Mouse (Mus musculus) heart, adult 9 months (tissue): ENCODE data around the gene Nucks1.
A peak's percentile ranks its signal among the peaks of the same experiment; 100 is the strongest.

Experiments used
- DNase-seq, 2 experiments: peaks; one replicate each; pipeline ENCODE4 v3.0.0; 2022; ENCODE audit warnings: low spot score in 2 of 2

The Nucks1 gene

GRCm38 (mm10) chr1:131919052-131919451, 8.7 kb downstream of the Nucks1 start:
- no peak for DNase-seq

- no peak for DNase-seq
These were observed 11.8 kb downstream of the Nucks1 start for GRCm38 (mm10) chr1:131922100-131922499.

- DNase-seq, result no peak
These were observed 23.1 kb downstream of the Nucks1 start for GRCm38 (mm10) chr1:131933471-131933870.

- peak; percentile 23 to 61 for DNase-seq
These were observed 27.4 kb downstream of the Nucks1 start for GRCm38 (mm10) chr1:131937659-131938305.

GRCm38 (mm10) chr1:131938811-131939210, 28.5 kb downstream of the Nucks1 start:
- peak; percentile 47 to 50 for DNase-seq

- DNase-seq, result no peak
These were observed 30.4 kb downstream of the Nucks1 start for GRCm38 (mm10) chr1:131940711-131941244.

- DNase-seq, result no peak
These were observed 31.2 kb downstream of the Nucks1 start for GRCm38 (mm10) chr1:131941501-131941900.

GRCm38 (mm10) chr1:131942621-131943590, 32.6 kb downstream of the Nucks1 start:
- DNase-seq, result peak; percentile 35 to 54

GRCm38 (mm10) chr1:131945674-131946440, 35.5 kb downstream of the Nucks1 start:
- no peak for DNase-seq

- DNase-seq, result no peak
These were observed 36.3 kb downstream of the Nucks1 start for GRCm38 (mm10) chr1:131946462-131947215.

- DNase-seq, result peak in 1 of 2 experiments; percentile 21
These were observed 37.7 kb downstream of the Nucks1 start for GRCm38 (mm10) chr1:131947997-131948525.

GRCm38 (mm10) chr1:131954242-131954865, 44.0 kb downstream of the Nucks1 start:
- DNase-seq, result no peak

GRCm38 (mm10) chr1:131955131-131955757, 44.9 kb downstream of the Nucks1 start:
- no peak for DNase-seq

- DNase-seq, result no peak
These were observed 47.1 kb downstream of the Nucks1 start for GRCm38 (mm10) chr1:131957416-131957815.

- DNase-seq, result no peak
These were observed 50.7 kb downstream of the Nucks1 start for GRCm38 (mm10) chr1:131961004-131961403.

GRCm38 (mm10) chr1:131962606-131963084, 52.3 kb downstream of the Nucks1 start, which contains the start of gene Slc45a3:
TSS of gene Slc45a3 (plus strand) at chr1:131962967.
- peak in 1 of 2 experiments; percentile 37 for DNase-seq

GRCm38 (mm10) chr1:131963085-131963951, 53.0 kb downstream of the Nucks1 start:
- DNase-seq, result no peak

GRCm38 (mm10) chr1:131964100-131964499, 53.8 kb downstream of the Nucks1 start:
- peak; percentile 56 to 61 for DNase-seq
